Mouse (Mus musculus) MEL (cell line): Measurements from ENCODE around the gene a. TPM values are rescaled to one million over a fixed set of nuclear protein-coding genes. Genes with fewer than 3 reads are reported as not detected.
A peak's percentile ranks its signal among the peaks of the same experiment; 100 is the strongest.

Experiments
- DNase-seq: peaks from one replicate; pipeline ENCODE4 v3.0.0; 2011; ENCODE audit warnings: low read depth, low spot score
- H3K27ac ChIP-seq: 2 replicates; pipeline ENCODE4 v1.5.1; 2012; ENCODE audit warnings: low read depth, mild to moderate bottlenecking, control low read depth, low read length, moderate library complexity; ENCODE audit not compliant: control insufficient read depth
- H3K27me3 ChIP-seq, 2 experiments: fragments of 150-350 bp in 1 of 2; sonication (generic) in 1 of 2; 2 replicates each; pipeline ENCODE4 v1.6.1; 2012; ENCODE audit warnings: low read length in 2 of 2, mild to moderate bottlenecking in 2 of 2, improper control_type of control experiment in 1 of 2, moderate library complexity in 1 of 2; ENCODE audit not compliant: insufficient read depth in 2 of 2, control insufficient read depth in 1 of 2
- H3K36me3 ChIP-seq, 2 experiments: 2 replicates each; pipeline ENCODE4 v1.6.1; 2012 to 2014; ENCODE audit warnings: low read length in 2 of 2, improper control_type of control experiment in 1 of 2, inconsistent platforms in 1 of 2, mild to moderate bottlenecking in 1 of 2; ENCODE audit not compliant: insufficient read depth in 2 of 2, control insufficient read depth in 1 of 2
- H3K4me1 ChIP-seq, 2 experiments: fragments of 150-350 bp in 1 of 2; sonication (generic) in 1 of 2; 2 replicates each; pipeline ENCODE4 v1.6.1; 2012; ENCODE audit warnings: low read length in 2 of 2, improper control_type of control experiment in 1 of 2, mild to moderate bottlenecking in 1 of 2; ENCODE audit not compliant: insufficient read depth in 2 of 2, control insufficient read depth in 1 of 2
- H3K4me3 ChIP-seq, 2 experiments: fragments of 150-350 bp in 1 of 2; sonication (generic) in 1 of 2; 2 replicates each; pipeline ENCODE4 v1.5.1; 2012; ENCODE audit warnings: low read depth in 2 of 2, low read length in 2 of 2, mild to moderate bottlenecking in 2 of 2, moderate library complexity in 2 of 2, control low read depth in 1 of 2, improper control_type of control experiment in 1 of 2; ENCODE audit not compliant: control insufficient read depth in 1 of 2, insufficient read depth in 1 of 2
- H3K79me2 ChIP-seq: 2 replicates; pipeline ENCODE4 v1.6.1; 2012; ENCODE audit warnings: mild to moderate bottlenecking, low read length, moderate library complexity; ENCODE audit not compliant: control insufficient read depth, poor library complexity, insufficient read depth
- H3K9ac ChIP-seq: 2 replicates; pipeline ENCODE4 v1.6.1; 2012; ENCODE audit warnings: low read depth, mild to moderate bottlenecking, control low read depth, low read length, moderate library complexity; ENCODE audit not compliant: control insufficient read depth, poor library complexity, severe bottlenecking
- H3K9me3 ChIP-seq: fragments of 150-350 bp; sonication (generic); replicated peaks from 2 replicates; pipeline ENCODE4 v1.6.1; 2012; ENCODE audit warnings: mild to moderate bottlenecking, low read length, improper control_type of control experiment, moderate library complexity; ENCODE audit not compliant: insufficient read depth
- CHD1 ChIP-seq: IDR thresholded peaks from 2 replicates; pipeline ENCODE4 v1.6.1; 2012; ENCODE audit warnings: low read depth, mild to moderate bottlenecking, inconsistent platforms, low read length, improper control_type of control experiment
- CHD2 ChIP-seq: IDR thresholded peaks from 2 replicates; pipeline ENCODE4 v1.6.1; 2011; ENCODE audit warnings: low read length, improper control_type of control experiment
- ELF1 ChIP-seq: IDR thresholded peaks from 2 replicates; pipeline ENCODE4 v1.6.1; 2014; ENCODE audit warnings: low read depth, mild to moderate bottlenecking, inconsistent platforms, low read length, improper control_type of control experiment, moderate library complexity
- EP300 ChIP-seq, 2 experiments: IDR thresholded peaks; 2 replicates each; pipeline ENCODE4 v1.6.1; 2011; ENCODE audit warnings: improper control_type of control experiment in 2 of 2, low read length in 2 of 2, low read depth in 1 of 2, mild to moderate bottlenecking in 1 of 2
- ETS1 ChIP-seq: IDR thresholded peaks from 2 replicates; pipeline ENCODE4 v1.6.1; 2012; ENCODE audit warnings: low read depth, mild to moderate bottlenecking, inconsistent platforms, low read length, improper control_type of control experiment, moderate library complexity
- GATA1 ChIP-seq: IDR thresholded peaks from 2 replicates; pipeline ENCODE4 v1.6.1; 2011; ENCODE audit warnings: low read depth, low read length, improper control_type of control experiment
- MAX ChIP-seq: IDR thresholded peaks from 2 replicates; pipeline ENCODE4 v1.6.1; 2011; ENCODE audit warnings: low read length, improper control_type of control experiment
- MYB ChIP-seq: IDR thresholded peaks from 2 replicates; pipeline ENCODE4 v1.6.1; 2011; ENCODE audit warnings: mild to moderate bottlenecking, low read depth, low read length, improper control_type of control experiment
- NELFE ChIP-seq: IDR thresholded peaks from 2 replicates; pipeline ENCODE4 v1.6.1; 2011; ENCODE audit warnings: low read depth, low read length, improper control_type of control experiment
- NRF1 ChIP-seq: IDR thresholded peaks from 2 replicates; pipeline ENCODE4 v1.6.1; 2014; ENCODE audit warnings: low read depth, mild to moderate bottlenecking, inconsistent platforms, low read length, improper control_type of control experiment, moderate library complexity; ENCODE audit not compliant: poor library complexity, insufficient read depth, severe bottlenecking
- RCOR1 ChIP-seq: IDR thresholded peaks from 2 replicates; pipeline ENCODE4 v1.6.1; 2012; ENCODE audit warnings: low read depth, mild to moderate bottlenecking, inconsistent platforms, low read length, improper control_type of control experiment
- SMC3 ChIP-seq: IDR thresholded peaks from 2 replicates; pipeline ENCODE4 v1.6.1; 2011; ENCODE audit warnings: low read depth, low read length, improper control_type of control experiment
- TAL1 ChIP-seq: IDR thresholded peaks from 2 replicates; pipeline ENCODE4 v1.6.1; 2012; ENCODE audit warnings: mild to moderate bottlenecking, inconsistent platforms, low read length, moderate library complexity, mixed read lengths
- TCF12 ChIP-seq: IDR thresholded peaks from 2 replicates; pipeline ENCODE4 v1.6.1; 2014; ENCODE audit warnings: low read depth, mild to moderate bottlenecking, inconsistent platforms, low read length, improper control_type of control experiment, moderate library complexity
- ZKSCAN1 ChIP-seq: IDR thresholded peaks from 2 replicates; pipeline ENCODE4 v1.6.1; 2012; ENCODE audit warnings: low read depth, mild to moderate bottlenecking, inconsistent platforms, low read length, improper control_type of control experiment, moderate library complexity
- ZNF384 ChIP-seq: IDR thresholded peaks from 2 replicates; pipeline ENCODE4 v1.6.1; 2012; ENCODE audit warnings: low read depth, mild to moderate bottlenecking, inconsistent platforms, low read length, improper control_type of control experiment
- polyA plus RNA-seq, 2 experiments: library from polyadenylated mRNA; stranded (reverse) in 1 of 2; unstranded in 1 of 2; fragments of >175 nt in 1 of 2; fragments of >200 nt in 1 of 2; gene quantifications; 2 replicates each; pipeline versions ENCODE4 v1.2.1 to v1.2.4; 2012; ENCODE audit warnings: low replicate concordance in 2 of 2, low read depth in 1 of 2; ENCODE audit not compliant: insufficient read length in 2 of 2, insufficient read depth in 1 of 2, missing spikeins in 1 of 2
- total RNA-seq: library from RNA; depleted of rRNA; stranded (reverse); fragments of 300-350 nt; gene quantifications from 2 replicates; pipeline ENCODE4 v1.2.3, GENCODE M21; 2012

a gene
- total and polyA plus RNA-seq, 3 experiments: not detected

DNA sequence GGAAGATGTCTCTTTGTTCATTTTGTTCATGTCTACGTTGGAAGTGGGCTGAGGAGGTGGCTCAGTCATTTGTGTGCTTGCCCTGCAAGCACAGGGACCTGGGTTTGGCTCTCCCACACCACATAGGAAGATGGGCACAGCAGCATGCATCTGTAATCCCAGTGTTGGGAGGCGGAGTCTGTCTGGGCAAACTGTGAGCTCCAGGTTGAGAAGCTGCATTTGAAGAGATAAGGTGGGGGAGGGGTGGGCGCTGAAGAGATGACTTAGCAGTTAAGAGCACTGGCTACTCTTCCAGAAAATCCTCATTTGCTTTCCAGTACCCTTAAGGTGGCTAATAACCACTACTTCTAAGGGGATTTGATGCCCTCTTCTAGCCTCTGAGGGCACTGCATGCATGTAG is 5.0 kb upstream of the a start:
- H3K36me3 ChIP-seq: peaks cover 0 to 18% of the 10 kb centered on the region in 2 experiments; a peak in 2 of 4 replicates
- H3K27me3 ChIP-seq: no peaks in the 10 kb centered on the region
- H3K4me3 ChIP-seq: no peak overlapping the region
- no peaks in the 10 kb centered on the region for H3K9me3 ChIP-seq
- peaks cover 9 to 20% of the 10 kb centered on the region in 2 experiments for H3K4me1 ChIP-seq
- TF ChIP-seq CHD2: peak; percentile 40
- TF ChIP-seq ZKSCAN1: no peak
- TF ChIP-seq SMC3: no peak; the same call in 1 of the 2 replicates
- TF ChIP-seq ELF1: no peak
- TF ChIP-seq NELFE: no peak
- TF ChIP-seq EP300 (IDR thresholded peaks at IDR 0.05; ENCODE audit: low read depth in 1 of 2, low read length in 2 of 2): peak; percentile 29 to 78; a peak in 3 of 4 replicates
- peak; percentile 50; the same call in 1 of the 2 replicates for TF ChIP-seq RCOR1
- no peak for TF ChIP-seq ZNF384
- peak; percentile 55 for TF ChIP-seq TAL1
- TF ChIP-seq CHD1: no peak
- TF ChIP-seq NRF1: no peak
- TF ChIP-seq ETS1: peak; percentile 57; the same call in 1 of the 2 replicates
- peak; percentile 65 for TF ChIP-seq TCF12
- TF ChIP-seq MYB: no peak
- peak; percentile 71 for TF ChIP-seq GATA1
- TF ChIP-seq, all 39 proteins: peak for 7
- DNase-seq: peak; percentile 86
- H3K79me2 ChIP-seq: peaks cover 1% of the 10 kb centered on the region; the same call in 1 of the 2 replicates
- no peak overlapping the region for H3K9ac ChIP-seq
- H3K27ac ChIP-seq: no peak overlapping the region

DNA sequence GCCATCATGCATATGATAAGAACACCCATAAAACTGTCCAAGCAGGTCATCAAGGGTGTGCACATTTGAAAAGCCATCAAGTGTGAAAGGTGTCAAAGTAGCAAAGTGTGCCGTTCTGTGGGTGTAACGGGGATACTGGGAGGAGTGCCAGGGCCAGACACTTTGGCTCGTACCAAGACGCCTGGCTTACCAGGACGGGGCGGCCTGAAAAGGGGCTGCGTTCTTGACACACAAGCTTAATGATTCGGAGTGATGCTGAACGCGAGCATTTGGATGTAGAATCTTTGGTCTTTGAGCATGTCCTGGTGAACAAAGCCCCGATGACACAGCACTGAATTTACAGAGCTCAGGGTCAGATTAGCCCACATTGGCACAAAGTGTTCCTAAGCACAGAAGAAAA is 4.4 kb upstream of the a start:
- DNase-seq: peak; percentile 35

More for the DNA sequence above, 4.4 kb upstream of the a start:
- Histone ChIP-seq H3K9me3 (no peaks in the 10 kb centered on the region), H3K4me1 (peaks cover 9 to 20% of the 10 kb centered on the region in 2 experiments), H3K27me3 (no peaks in the 10 kb centered on the region), H3K9ac (no peak overlapping the region), H3K36me3 (peaks cover 0 to 18% of the 10 kb centered on the region in 2 experiments; a peak in 2 of 4 replicates), H3K27ac (no peak overlapping the region), H3K79me2 (peaks cover 7% of the 10 kb centered on the region), H3K4me3 (no peak overlapping the region)
- TF ChIP-seq MAX (peak; percentile 45; the same call in 1 of the 2 replicates), TCF12 (no peak)
